Mouse (Mus musculus) c-Kit-positive CD71-negative TER-119-negative erythroid progenitor cells, embryonic 14.5 days (primary cell): ENCODE results near the gene Defb28.

Experiments used
- DNase-seq: peaks from one replicate; pipeline ENCODE4 v3.0.0-alpha.2; 2013; ENCODE audit warnings: low read depth

Gene Defb28

GRCm38 (mm10) chr2:152517981-152518380 lies at the start of gene Defb28:
Gene Defb28 (plus strand): TSS chr2:152518255.
- no peak for DNase-seq

GRCm38 (mm10) chr2:152470973-152471372 lies 47.1 kb upstream of the Defb28 start:
- DNase-seq: peak; percentile 49

- DNase-seq: no peak
These were observed 45.6 kb upstream of the Defb28 start for GRCm38 (mm10) chr2:152472434-152472833.

GRCm38 (mm10) chr2:152476763-152477162 lies 41.3 kb upstream of the Defb28 start, which contains the start of gene Defb20:
Gene Defb20 (plus strand): TSS chr2:152477063.
- DNase-seq: no peak

GRCm38 (mm10) chr2:152480881-152481280 lies 37.2 kb upstream of the Defb28 start:
- no peak for DNase-seq

- DNase-seq: no peak
These were observed 36.3 kb upstream of the Defb28 start for GRCm38 (mm10) chr2:152481726-152482125.

GRCm38 (mm10) chr2:152487024-152487423 lies 31.0 kb upstream of the Defb28 start:
- peak; percentile 23 for DNase-seq

- DNase-seq: no peak
These were observed 28.0 kb upstream of the Defb28 start, which contains the start of gene Defb22 for GRCm38 (mm10) chr2:152490038-152490437. Gene Defb22 (minus strand): TSS chr2:152490138.

GRCm38 (mm10) chr2:152493151-152493550 lies 24.9 kb upstream of the Defb28 start:
- DNase-seq: no peak

- DNase-seq: no peak
These were observed 20.0 kb upstream of the Defb28 start for GRCm38 (mm10) chr2:152498020-152498419.

GRCm38 (mm10) chr2:152500204-152500862 lies 17.7 kb upstream of the Defb28 start:
- DNase-seq: no peak

- no peak for DNase-seq
These were observed 17.2 kb upstream of the Defb28 start for GRCm38 (mm10) chr2:152500863-152501229.

- DNase-seq: no peak
These were observed 14.1 kb upstream of the Defb28 start for GRCm38 (mm10) chr2:152503950-152504349.

- DNase-seq: no peak
These were observed 6.5 kb upstream of the Defb28 start, which contains the start of gene Defb26 for GRCm38 (mm10) chr2:152511592-152511991. Gene Defb26 (minus strand): TSS chr2:152511692.

GRCm38 (mm10) chr2:152516084-152516483 lies 2.0 kb upstream of the Defb28 start:
- DNase-seq: no peak

GRCm38 (mm10) chr2:152539944-152540710 lies 22.1 kb downstream of the Defb28 start, which contains the start of gene Defb29:
Gene Defb29 (minus strand): TSS chr2:152540098.
- DNase-seq: no peak

GRCm38 (mm10) chr2:152541979-152542378 lies 23.9 kb downstream of the Defb28 start:
- DNase-seq: no peak

GRCm38 (mm10) chr2:152542897-152543296 lies 24.8 kb downstream of the Defb28 start:
- DNase-seq: no peak

GRCm38 (mm10) chr2:152543478-152543877 lies 25.4 kb downstream of the Defb28 start:
- no peak for DNase-seq

- DNase-seq: peak; percentile 18
These were observed 26.6 kb downstream of the Defb28 start for GRCm38 (mm10) chr2:152544691-152545090.

- no peak for DNase-seq
These were observed 30.1 kb downstream of the Defb28 start for GRCm38 (mm10) chr2:152548124-152548523.

GRCm38 (mm10) chr2:152553774-152554423 lies 35.8 kb downstream of the Defb28 start:
- DNase-seq: no peak

- no peak for DNase-seq
These were observed 38.6 kb downstream of the Defb28 start for GRCm38 (mm10) chr2:152556655-152557054.
